In genomic region chr13:48869950-48870770, GRCm38 (mm10) we compare ENCODE assay signal across 7 mouse cellular contexts. TPM values are rescaled to one million over a fixed set of nuclear protein-coding genes. Genes with fewer than 3 reads are reported as not detected.
DNase-seq lines count a peak whose midpoint lies in the region; ATAC-seq and TF ChIP-seq lines count a peak whose summit lies in the region.

No protein-coding gene starts in this region.

- H3K27me3 ChIP-seq in heart, embryonic 11.5 days (ENCODE audit: control insufficient read depth, insufficient read depth, low read length) = no peaks in the 10 kb centered on the region
- H3K27me3 ChIP-seq in midbrain, embryonic 11.5 days (ENCODE audit: control insufficient read depth, insufficient read depth, low read length) = no peaks in the 10 kb centered on the region

- peak overlapping the region; percentile 94 for H3K9ac ChIP-seq in ES-E14 (ENCODE audit: insufficient read depth, low read depth, low read length, poor library complexity, severe bottlenecking)
- H3K9ac ChIP-seq in heart, embryonic 11.5 days (ENCODE audit: low read depth, low read length) = peak overlapping the region; percentile 98
- H3K9ac ChIP-seq in midbrain, embryonic 11.5 days (ENCODE audit: low read length) = peak overlapping the region; percentile 98

- in situ Hi-C loops in ES-E14 (cut with MboI; ENCODE audit: low sequenced_read_pairs in 2 of 2, unreplicated experiment in 2 of 2) = no loop called here

- H3K4me3 ChIP-seq in ES-E14 (ENCODE audit: insufficient read depth in 1 of 2, low read depth in 1 of 2, low read length in 2 of 2, poor library complexity in 1 of 2, severe bottlenecking in 1 of 2) = peak overlapping the region; percentile 77 to 98
- peak overlapping the region; percentile 93 for H3K4me3 ChIP-seq in heart, embryonic 11.5 days (ENCODE audit: low read depth, low read length)
- peak overlapping the region; percentile 98 for H3K4me3 ChIP-seq in midbrain, embryonic 11.5 days (ENCODE audit: low read depth, low read length)

- H3K4me1 ChIP-seq in ES-E14 (ENCODE audit: control insufficient read depth in 2 of 2, insufficient read depth in 2 of 2, low read length in 2 of 2, poor library complexity in 1 of 2) = peaks cover 0 to 12% of the 10 kb centered on the region in 2 experiments; a peak in 1 of 4 replicates
- peaks cover 27% of the 10 kb centered on the region for H3K4me1 ChIP-seq in heart, embryonic 11.5 days (ENCODE audit: control insufficient read depth, insufficient read depth, low read length)
- peaks cover 21% of the 10 kb centered on the region for H3K4me1 ChIP-seq in midbrain, embryonic 11.5 days (ENCODE audit: control insufficient read depth, insufficient read depth, low read length)

- ATAC-seq in heart, embryonic 11.5 days (replicated peaks; ENCODE audit: insufficient number of reproducible peaks, low FRiP score, low TSS enrichment) = 0 out of 2 replicates have a peak, but pooled peaks have one; percentile 19
- peak; percentile 56 for ATAC-seq in midbrain, embryonic 11.5 days (ENCODE audit: low FRiP score)

- DNase-seq in CD4-positive, CD25-positive, alpha-beta regulatory T cell, adult 2 months (ENCODE audit: low read depth, low spot score) = peak; percentile 70
- no peak for DNase-seq in ES-E14 (ENCODE audit: low read depth, low spot score)
- peak; percentile 32 for DNase-seq in embryo, embryonic 10.5 days (ENCODE audit: low spot score)
- peak; percentile 62 for DNase-seq in kidney, postnatal 14 days
- DNase-seq in midbrain, embryonic 11.5 days (ENCODE audit: low spot score, missing footprints) = peak; percentile 94
- DNase-seq in spleen, postnatal 4 days (ENCODE audit: low spot score in 2 of 2) = peak; percentile 56 to 85

- H3K4me2 ChIP-seq in heart, embryonic 11.5 days = peak overlapping the region; percentile 96
- peak overlapping the region; percentile 72 for H3K4me2 ChIP-seq in midbrain, embryonic 11.5 days

- 1% methylated on average over 85 of the region's 102 CpGs for WGBS in heart, embryonic 11.5 days (ENCODE audit: insufficient replicate concordance)
- WGBS in midbrain, embryonic 11.5 days = under 1% methylated on average over 86 of the region's 102 CpGs

- no peaks in the 10 kb centered on the region for H3K9me3 ChIP-seq in ES-E14 (ENCODE audit: control insufficient read depth, insufficient read depth, low read depth, low read length)
- H3K9me3 ChIP-seq in heart, embryonic 11.5 days (replicated peaks; ENCODE audit: control insufficient read depth, low read length) = no peaks in the 10 kb centered on the region
- no peaks in the 10 kb centered on the region for H3K9me3 ChIP-seq in midbrain, embryonic 11.5 days (ENCODE audit: control insufficient read depth, low read length)

- no peak overlapping the region for H3K27ac ChIP-seq in ES-E14 (ENCODE audit: insufficient read depth, low read depth, low read length, poor library complexity, severe bottlenecking)
- peak overlapping the region; percentile 80 for H3K27ac ChIP-seq in heart, embryonic 11.5 days (ENCODE audit: low read depth, low read length)
- peak overlapping the region; percentile 48; the same call in 1 of the 2 replicates for H3K27ac ChIP-seq in midbrain, embryonic 11.5 days (ENCODE audit: low read depth, low read length)

- no peaks in the 10 kb centered on the region for H3K36me3 ChIP-seq in ES-E14 (ENCODE audit: control insufficient read depth, insufficient read depth, low read length, poor library complexity, severe bottlenecking)
- H3K36me3 ChIP-seq in heart, embryonic 11.5 days (ENCODE audit: control insufficient read depth, insufficient read depth, low read length) = no peaks in the 10 kb centered on the region
- no peaks in the 10 kb centered on the region for H3K36me3 ChIP-seq in midbrain, embryonic 11.5 days (ENCODE audit: control insufficient read depth, insufficient read depth, low read length)

TF ChIP-seq in ES-E14, 5 proteins besides CTCF, POLR2A, EP300 and RAD21:
- no peak for TF ChIP-seq CHD2 (IDR thresholded peaks at IDR 0.05; ENCODE audit: low read depth, low read length)
- TF ChIP-seq HCFC1 (IDR thresholded peaks at IDR 0.05; ENCODE audit: borderline replicate concordance, insufficient read depth, low read length) = no peak
- no peak for TF ChIP-seq ZC3H11A (IDR thresholded peaks at IDR 0.05; ENCODE audit: borderline replicate concordance, low read depth, low read length)
- no peak for TF ChIP-seq ZNF384 (IDR thresholded peaks at IDR 0.05; ENCODE audit: low read depth, low read length)
- no peak for TF ChIP-seq MAFK (IDR thresholded peaks at IDR 0.05; ENCODE audit: insufficient read depth, low read depth, low read length)

RNA-seq across cellular contexts. Expression of gene Phf2, which starts 0.8 kb away (rescaled TPM):
- total RNA-seq in ES-E14 (2012; rRNA removed) = 3.6 and 3.8 TPM in 2 replicates
- 5.3 and 7.5 TPM in 2 replicates for polyA plus RNA-seq in heart, embryonic 11.5 days (2014; fragmentation: Nextera tagmentation; extraction: Ambion mirVana)
- polyA plus RNA-seq in midbrain, embryonic 11.5 days (2014; fragmentation: Nextera tagmentation; extraction: Ambion mirVana) = 9.8 and 10.7 TPM in 2 replicates
